Mouse (Mus musculus) brain, embryonic 14.5 days (tissue): ENCODE data around the gene Borcs8.

Experiments
- CTCF ChIP-seq: fragments of 200-500 bp; IDR thresholded peaks from 2 replicates; pipeline ENCODE4 v1.5.1; 2012; ENCODE audit warnings: inconsistent platforms, mild to moderate bottlenecking, moderate library complexity, borderline replicate concordance; ENCODE audit not compliant: insufficient read depth, insufficient read length; ENCODE audit errors: extremely low read depth
- POLR2A ChIP-seq: fragments of 200-500 bp; IDR thresholded peaks from 2 replicates; pipeline ENCODE4 v1.6.1; 2012; ENCODE audit warnings: mild to moderate bottlenecking, inconsistent platforms, borderline replicate concordance; ENCODE audit not compliant: poor library complexity, insufficient read depth, insufficient read length, severe bottlenecking; ENCODE audit errors: extremely low read depth

- peak; percentile 29; the same call in 1 of the 2 replicates for TF ChIP-seq CTCF
- TF ChIP-seq POLR2A: no peak
Measured at GRCm38 (mm10) chr8:70179082-70179481, 39.8 kb downstream of the Borcs8 start.
